Mouse (Mus musculus) adrenal gland, adult 18-20 months (tissue): ENCODE data around the gene Psmb4. TPM values are rescaled to one million over a fixed set of nuclear protein-coding genes. Genes with fewer than 3 reads are reported as not detected.
A peak's percentile ranks its signal among the peaks of the same experiment; 100 is the strongest.
"Not testable (repeated sequence)": the region's sequence is repeated elsewhere in the genome, so short reads cannot be mapped to it uniquely, and the experiment has no call there.

Source experiments
- DNase-seq, 2 experiments: peaks; one replicate each; pipeline ENCODE4 v3.0.0; 2021 to 2022; ENCODE audit warnings: low spot score in 2 of 2
- total RNA-seq, 2 experiments: library from RNA; stranded (reverse); gene quantifications; 1 replicate in 1 of 2; 2 replicates in 1 of 2; pipeline ENCODE4 v1.2.3; 2021

The Psmb4 gene
- total RNA-seq, 2 experiments from 2014 or later, result 276 to 293 TPM

- DNase-seq, result no peak
These were observed 24.4 kb upstream of the Psmb4 start for GRCm38 (mm10) chr3:94911050-94911693.

- DNase-seq, result no peak
These were observed 19.7 kb upstream of the Psmb4 start for GRCm38 (mm10) chr3:94906482-94906881.

- DNase-seq, result not testable (repeated sequence)
These were observed 18.0 kb upstream of the Psmb4 start for GRCm38 (mm10) chr3:94904759-94905158.

GRCm38 (mm10) chr3:94902747-94903146 is 16.0 kb upstream of the Psmb4 start:
- peak; percentile 46 to 64 for DNase-seq

GRCm38 (mm10) chr3:94894076-94894475 is 7.3 kb upstream of the Psmb4 start:
- no peak for DNase-seq

- no peak for DNase-seq
These were observed 1.8 kb upstream of the Psmb4 start for GRCm38 (mm10) chr3:94888595-94888994.

GRCm38 (mm10) chr3:94882579-94882978 is 4.2 kb downstream of the Psmb4 start:
- no peak for DNase-seq

GRCm38 (mm10) chr3:94881840-94882239 is 4.9 kb downstream of the Psmb4 start:
- DNase-seq, result no peak

- no peak for DNase-seq
These were observed 8.1 kb downstream of the Psmb4 start for GRCm38 (mm10) chr3:94878618-94879017.

GRCm38 (mm10) chr3:94869011-94869410 is 17.8 kb downstream of the Psmb4 start:
- no peak for DNase-seq

GRCm38 (mm10) chr3:94859471-94859870 is 27.3 kb downstream of the Psmb4 start:
- no peak for DNase-seq

- no peak for DNase-seq
These were observed 34.5 kb downstream of the Psmb4 start for GRCm38 (mm10) chr3:94852215-94852614.

- no peak for DNase-seq
These were observed 35.0 kb downstream of the Psmb4 start for GRCm38 (mm10) chr3:94851731-94852130.

- DNase-seq, result peak; percentile 56 to 57
These were observed 37.4 kb downstream of the Psmb4 start for GRCm38 (mm10) chr3:94849338-94849737.

GRCm38 (mm10) chr3:94847382-94847781 is 39.4 kb downstream of the Psmb4 start:
- no peak for DNase-seq

- no peak for DNase-seq
These were observed 47.7 kb downstream of the Psmb4 start for GRCm38 (mm10) chr3:94839101-94839500.

GRCm38 (mm10) chr3:94838631-94839030 is 48.1 kb downstream of the Psmb4 start:
- no peak for DNase-seq

GRCm38 (mm10) chr3:94837959-94838496 is 48.7 kb downstream of the Psmb4 start:
- DNase-seq, result peak; percentile 73 to 77

GRCm38 (mm10) chr3:94837183-94837890 is 49.4 kb downstream of the Psmb4 start, which contains the start of gene Pogz:
Gene Pogz, plus strand, starts transcription at chr3:94837567.
- peak; percentile 91 to 92 for DNase-seq

GRCm38 (mm10) chr3:94835396-94835795 is 51.4 kb downstream of the Psmb4 start:
- DNase-seq, result no peak
